Mouse (Mus musculus) limb, embryonic 11.5 days (tissue): Measurements from ENCODE around the gene Kcne3. TPM values are rescaled to one million over a fixed set of nuclear protein-coding genes. Genes with fewer than 3 reads are reported as not detected.
A peak's percentile ranks its signal among the peaks of the same experiment; 100 is the strongest.

Experiments used
- ATAC-seq: fragments of 200-750 bp; cut with Nextera tagmentation; 2 replicates; pipeline ENCODE4 v1.8.0; 2017; ENCODE audit warnings: low read depth; ENCODE audit not compliant: insufficient number of reproducible peaks, low FRiP score, low TSS enrichment
- DNase-seq: peaks from one replicate; pipeline ENCODE4 v3.0.0-alpha.2; 2015; ENCODE audit warnings: low spot score
- H3K27ac ChIP-seq: fragments of 300-500 bp; sonication (generic); replicated peaks from 2 replicates; pipeline ENCODE4 v1.5.1; 2014; ENCODE audit warnings: low read depth, mild to moderate bottlenecking, low read length
- H3K27me3 ChIP-seq: fragments of 300-500 bp; sonication (generic); 2 replicates; pipeline ENCODE4 v1.6.1; 2014; ENCODE audit warnings: mild to moderate bottlenecking, low read length, mixed read lengths; ENCODE audit not compliant: control insufficient read depth, insufficient read depth
- H3K36me3 ChIP-seq: fragments of 300-500 bp; sonication (generic); 2 replicates; pipeline ENCODE4 v1.6.1; 2014; ENCODE audit warnings: mild to moderate bottlenecking, low read length, moderate library complexity, mixed read lengths; ENCODE audit not compliant: control insufficient read depth, insufficient read depth
- H3K4me1 ChIP-seq: fragments of 300-500 bp; sonication (generic); 2 replicates; pipeline ENCODE4 v1.6.1; 2014; ENCODE audit warnings: low read length, mixed read lengths; ENCODE audit not compliant: control insufficient read depth, insufficient read depth
- H3K4me2 ChIP-seq: fragments of 300-500 bp; sonication (generic); 2 replicates; pipeline ENCODE4 v1.6.1; 2014; ENCODE audit warnings: low read depth, mild to moderate bottlenecking, moderate library complexity; ENCODE audit not compliant: severe bottlenecking
- H3K4me3 ChIP-seq: fragments of 300-500 bp; sonication (generic); 2 replicates; pipeline ENCODE4 v1.5.1; 2014; ENCODE audit warnings: low read depth, low read length
- H3K9ac ChIP-seq: fragments of 300-500 bp; sonication (generic); 2 replicates; pipeline ENCODE4 v1.6.1; 2014; ENCODE audit warnings: mild to moderate bottlenecking, low read length
- H3K9me3 ChIP-seq: fragments of 300-500 bp; sonication (generic); 2 replicates; pipeline ENCODE4 v1.6.1; 2016; ENCODE audit warnings: low read length; ENCODE audit not compliant: control insufficient read depth
- WGBS: fragments of 180-500 bp; shearing (Covaris S2); extraction: QIAGEN DNeasy Blood & Tissue Kit; methylation state at CpG from one replicate; pipeline ENCODE4 v1.1.7; 2014; 5-methylcytosine and 5-hydroxymethylcytosine counted together
- polyA plus RNA-seq: library from polyadenylated mRNA; unstranded; fragments of >200 nt; fragmentation: Nextera tagmentation; extraction: Ambion mirVana; gene quantifications from 2 replicates; pipeline ENCODE4 v1.2.1, GENCODE M21; 2014

Gene Kcne3
- polyA plus RNA-seq, 1 experiment from 2014 or later = 16.5 TPM

DNA sequence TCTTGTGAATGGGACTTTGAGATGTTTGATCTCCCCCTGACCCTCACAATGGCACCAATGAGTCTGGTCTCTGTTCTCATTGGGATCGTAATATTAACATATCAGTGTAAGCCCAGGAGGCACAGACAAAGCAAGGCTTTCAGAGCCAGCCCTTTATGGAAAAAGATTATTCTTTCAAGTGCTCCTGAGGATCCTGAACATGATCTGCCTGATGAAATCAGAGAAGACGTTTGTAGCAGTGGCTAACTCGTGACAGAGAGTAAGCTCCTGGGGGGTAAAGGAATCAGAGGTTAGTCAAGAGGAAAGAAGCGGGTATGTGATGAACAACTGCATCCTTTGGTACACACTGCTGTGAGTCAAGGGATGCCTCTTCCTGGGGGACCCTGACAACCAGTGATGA is 13.9 kb downstream of the Kcne3 start:
- Histone ChIP-seq H3K4me2 (no peak overlapping the region), H3K4me1 (no peaks in the 10 kb centered on the region), H3K9me3 (no peaks in the 10 kb centered on the region), H3K27ac (no peak overlapping the region), H3K9ac (no peak overlapping the region), H3K36me3 (no peaks in the 10 kb centered on the region), H3K4me3 (no peak overlapping the region), H3K27me3 (no peaks in the 10 kb centered on the region)
- WGBS = 51% methylated on average over 4 of the region's 4 CpGs
- DNase-seq (no peak), ATAC-seq (no peak)

DNA sequence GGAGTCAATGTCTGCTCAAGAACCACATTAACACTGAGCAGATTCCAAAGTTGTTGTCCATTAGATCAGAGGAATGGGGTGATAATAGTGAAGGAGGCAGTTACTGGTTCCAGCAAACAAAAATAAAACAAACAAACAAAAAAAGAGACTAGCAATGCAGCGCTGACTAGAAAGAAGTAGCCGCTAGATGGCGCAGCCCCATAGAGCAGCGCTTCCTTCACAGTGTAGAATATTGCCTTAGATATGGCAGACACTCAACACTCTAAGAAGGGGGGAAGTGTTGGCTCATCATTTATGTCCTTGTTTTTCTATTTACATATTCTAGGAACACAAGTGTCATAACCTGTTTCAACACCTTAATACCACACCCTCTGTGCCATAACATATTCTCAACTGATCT is 14.5 kb downstream of the Kcne3 start:
- no peak overlapping the region for H3K27ac ChIP-seq
- H3K4me2 ChIP-seq = no peak overlapping the region
- H3K4me1 ChIP-seq = no peaks in the 10 kb centered on the region
- 9% methylated on average over 4 of the region's 4 CpGs for WGBS
- ATAC-seq (no peak), DNase-seq (peak; percentile 66)
- H3K27me3 ChIP-seq = no peaks in the 10 kb centered on the region
- H3K4me3 ChIP-seq = no peak overlapping the region
- H3K36me3 ChIP-seq = no peaks in the 10 kb centered on the region
- H3K9ac ChIP-seq = no peak overlapping the region
- H3K9me3 ChIP-seq = no peaks in the 10 kb centered on the region

DNA sequence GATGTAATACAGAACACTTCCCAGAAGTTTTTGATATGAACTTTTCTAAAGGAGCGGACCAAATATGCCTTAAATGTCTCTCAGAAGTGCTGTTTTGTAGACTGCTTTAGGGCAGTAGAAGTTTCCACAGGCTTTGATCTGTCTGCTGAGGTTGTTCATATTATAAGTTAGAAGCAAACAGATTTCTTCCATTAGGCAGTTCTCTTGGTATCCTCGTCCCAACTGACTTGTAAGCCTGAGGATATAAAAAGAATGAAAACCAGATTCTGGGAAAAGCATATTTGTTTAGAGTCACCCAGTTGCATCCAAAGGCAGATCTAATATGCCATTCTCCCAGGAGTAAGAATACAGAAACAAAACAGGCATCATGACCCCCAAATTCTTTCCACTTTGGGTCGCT is 24.9 kb downstream of the Kcne3 start:
- ATAC-seq = no peak
- no peaks in the 10 kb centered on the region for H3K4me1 ChIP-seq
- H3K4me3 ChIP-seq = no peak overlapping the region
- no peak for DNase-seq
- no peaks in the 10 kb centered on the region for H3K9me3 ChIP-seq
- H3K4me2 ChIP-seq = no peak overlapping the region
- H3K36me3 ChIP-seq = no peaks in the 10 kb centered on the region
- H3K27ac ChIP-seq = no peak overlapping the region
- H3K9ac ChIP-seq = no peak overlapping the region
- 60% methylated on average over 3 of the region's 3 CpGs for WGBS
- no peaks in the 10 kb centered on the region for H3K27me3 ChIP-seq

- H3K27me3 ChIP-seq = no peaks in the 10 kb centered on the region
- ATAC-seq (no peak), DNase-seq (no peak)
- H3K9ac ChIP-seq = no peak overlapping the region
- no peak overlapping the region for H3K4me2 ChIP-seq
- WGBS = 77% methylated on average over 3 of the region's 3 CpGs
- H3K4me3 ChIP-seq = no peak overlapping the region
- no peak overlapping the region for H3K27ac ChIP-seq
- H3K9me3 ChIP-seq = no peaks in the 10 kb centered on the region
- H3K4me1 ChIP-seq = no peaks in the 10 kb centered on the region
- no peaks in the 10 kb centered on the region for H3K36me3 ChIP-seq
Measured at GRCm38 (mm10) chr7:100203616-100204015, 27.3 kb downstream of the Kcne3 start.

GRCm38 (mm10) chr7:100204871-100205270 is 28.6 kb downstream of the Kcne3 start:
- ATAC-seq (no peak), DNase-seq (no peak)
- no peaks in the 10 kb centered on the region for H3K4me1 ChIP-seq
- H3K27me3 ChIP-seq = no peaks in the 10 kb centered on the region
- no peak overlapping the region for H3K9ac ChIP-seq
- no peak overlapping the region for H3K4me2 ChIP-seq
- H3K9me3 ChIP-seq = no peaks in the 10 kb centered on the region
- 35% methylated on average over 6 of the region's 6 CpGs for WGBS
- no peak overlapping the region for H3K4me3 ChIP-seq
- H3K27ac ChIP-seq = no peak overlapping the region
- H3K36me3 ChIP-seq = no peaks in the 10 kb centered on the region

DNA sequence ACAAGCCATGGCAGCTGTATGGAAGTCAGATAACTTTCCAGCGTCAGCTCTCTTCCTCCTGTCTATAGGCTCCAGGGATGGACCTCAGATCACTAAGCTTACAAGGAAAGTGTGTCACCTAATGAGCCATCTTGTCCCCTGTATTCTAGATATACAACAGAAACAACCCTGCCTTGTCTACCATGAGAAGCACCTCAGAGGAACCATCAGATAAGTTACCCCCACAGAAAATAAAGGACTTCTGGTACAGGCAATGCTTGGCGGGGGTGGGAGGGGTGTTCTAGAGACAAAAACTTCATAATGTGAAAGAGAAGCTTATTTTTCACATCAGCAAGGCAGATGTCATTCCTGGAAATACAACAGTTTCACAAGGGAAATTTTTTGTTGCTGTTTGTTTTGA is 29.8 kb downstream of the Kcne3 start:
- Histone ChIP-seq H3K4me1 (no peaks in the 10 kb centered on the region), H3K36me3 (no peaks in the 10 kb centered on the region), H3K27ac (no peak overlapping the region), H3K9me3 (no peaks in the 10 kb centered on the region), H3K9ac (no peak overlapping the region), H3K27me3 (no peaks in the 10 kb centered on the region), H3K4me2 (no peak overlapping the region), H3K4me3 (no peak overlapping the region)
- DNase-seq (no peak), ATAC-seq (no peak)
- WGBS = 91% methylated on average over 2 of the region's 2 CpGs

GRCm38 (mm10) chr7:100207886-100208285 is 31.6 kb downstream of the Kcne3 start:
- DNase-seq = no peak
- Histone ChIP-seq H3K36me3 (no peaks in the 10 kb centered on the region), H3K27me3 (no peaks in the 10 kb centered on the region), H3K9ac (no peak overlapping the region), H3K4me2 (no peak overlapping the region), H3K4me1 (no peaks in the 10 kb centered on the region), H3K9me3 (no peaks in the 10 kb centered on the region), H3K4me3 (no peak overlapping the region), H3K27ac (no peak overlapping the region)
- ATAC-seq = no peak

GRCm38 (mm10) chr7:100214310-100214709 is 38.0 kb downstream of the Kcne3 start:
- DNase-seq (no peak), ATAC-seq (no peak)
- Histone ChIP-seq H3K4me1 (no peaks in the 10 kb centered on the region), H3K36me3 (no peaks in the 10 kb centered on the region), H3K4me3 (no peak overlapping the region), H3K9me3 (no peaks in the 10 kb centered on the region), H3K27ac (no peak overlapping the region), H3K27me3 (no peaks in the 10 kb centered on the region), H3K4me2 (no peak overlapping the region), H3K9ac (no peak overlapping the region)
- 82% methylated on average over 4 of the region's 4 CpGs for WGBS

GRCm38 (mm10) chr7:100215116-100215732 is 38.9 kb downstream of the Kcne3 start:
- H3K27me3 ChIP-seq = no peaks in the 10 kb centered on the region
- no peak overlapping the region for H3K27ac ChIP-seq
- ATAC-seq = no peak
- WGBS = 82% methylated on average over 6 of the region's 6 CpGs
- H3K4me1 ChIP-seq = no peaks in the 10 kb centered on the region
- H3K4me2 ChIP-seq = no peak overlapping the region
- no peaks in the 10 kb centered on the region for H3K9me3 ChIP-seq
- H3K36me3 ChIP-seq = no peaks in the 10 kb centered on the region
- H3K4me3 ChIP-seq = no peak overlapping the region
- DNase-seq = no peak
- no peak overlapping the region for H3K9ac ChIP-seq
